Mouse (Mus musculus): ENCODE measurements around the gene Ift43. TPM values are rescaled to one million over a fixed set of nuclear protein-coding genes. Genes with fewer than 3 reads are reported as not detected.
A peak's percentile ranks its signal among the peaks of the same experiment; 100 is the strongest.

Ift43 gene
- polyA plus RNA-seq, 1 experiment from 2014 or later: 47.9 TPM

- no peak for ATAC-seq (replicated peaks)
- no peak overlapping the region for H3K4me2 ChIP-seq
These were observed 56.4 kb downstream of the Ift43 start for GRCm38 (mm10) chr12:86138696-86139095.

DNA sequence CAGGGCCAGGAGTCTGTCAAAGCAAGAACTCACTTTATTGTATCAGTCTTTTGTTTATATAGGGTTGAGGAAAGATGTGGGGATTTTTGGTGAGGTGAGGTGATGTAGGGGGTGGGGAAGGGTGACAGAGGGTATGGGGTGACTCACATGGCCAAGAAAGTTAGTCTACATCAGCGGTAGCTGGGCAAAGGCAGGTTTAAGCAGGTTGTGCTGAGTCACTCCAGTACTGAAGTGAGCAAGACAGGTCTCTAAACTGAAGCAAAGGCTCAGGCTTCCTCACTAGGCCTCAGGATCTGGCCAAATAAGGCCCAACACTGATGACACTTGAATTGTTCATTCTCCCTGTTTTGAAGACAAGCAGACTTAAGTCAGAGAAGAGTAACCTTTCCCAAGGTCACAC lies 60.0 kb downstream of the Ift43 start:
- WGBS: 95% methylated on average over 1 of the region's 1 CpGs
- H3K9me3 ChIP-seq: no peaks in the 10 kb centered on the region
- no peak for ATAC-seq (replicated peaks)

More at GRCm38 (mm10) chr12:86138696-86139095, 56.4 kb downstream of the Ift43 start:
- H3K9ac ChIP-seq: no peak overlapping the region
- WGBS: 91% methylated on average over 9 of the region's 9 CpGs
- H3K27me3 ChIP-seq (replicated peaks): no peaks in the 10 kb centered on the region
- H3K27ac ChIP-seq: no peak overlapping the region
- no peaks in the 10 kb centered on the region for H3K36me3 ChIP-seq (replicated peaks)
- H3K4me1 ChIP-seq: no peaks in the 10 kb centered on the region
- H3K9me3 ChIP-seq: no peaks in the 10 kb centered on the region
- no peak overlapping the region for H3K4me3 ChIP-seq

DNA sequence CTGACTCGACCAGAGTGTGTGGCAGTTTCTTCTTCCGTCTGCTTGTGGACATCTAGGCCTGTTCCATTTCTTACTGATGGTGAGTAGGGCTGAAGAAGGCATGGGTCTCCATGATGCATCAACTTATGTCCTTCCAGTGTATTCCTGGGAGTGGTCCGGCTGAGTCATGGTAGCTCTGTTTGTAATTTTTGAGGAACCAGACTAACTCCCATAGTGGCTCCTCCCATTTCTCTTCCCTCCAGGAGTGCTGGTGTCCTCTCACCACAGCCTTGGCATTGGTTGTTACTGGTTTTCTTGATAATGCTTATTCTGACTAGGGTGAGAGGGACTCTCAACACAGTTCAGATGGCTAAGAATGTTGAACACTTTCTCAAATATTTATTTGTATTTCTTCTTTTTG lies 63.9 kb downstream of the Ift43 start:
- no peak for ATAC-seq (replicated peaks)
- Histone ChIP-seq H3K9ac (no peak overlapping the region), H3K9me3 (no peaks in the 10 kb centered on the region), H3K27me3 (replicated peaks) (no peaks in the 10 kb centered on the region), H3K36me3 (replicated peaks) (0 out of 2 replicates have a peak, but pooled peaks cover 3% of the 10 kb centered on the region), H3K4me3 (no peak overlapping the region), H3K4me2 (no peak overlapping the region), H3K27ac (no peak overlapping the region), H3K4me1 (no peaks in the 10 kb centered on the region)
- 90% methylated on average over 3 of the region's 3 CpGs for WGBS

More for the DNA sequence above, 60.0 kb downstream of the Ift43 start:
- no peak overlapping the region for H3K9ac ChIP-seq
- H3K4me1 ChIP-seq: no peaks in the 10 kb centered on the region
- no peaks in the 10 kb centered on the region for H3K27me3 ChIP-seq (replicated peaks)
- no peaks in the 10 kb centered on the region for H3K36me3 ChIP-seq (replicated peaks)
- H3K4me2 ChIP-seq: no peak overlapping the region
- H3K27ac ChIP-seq: no peak overlapping the region
- no peak overlapping the region for H3K4me3 ChIP-seq

GRCm38 (mm10) chr12:86148271-86148670 lies 65.9 kb downstream of the Ift43 start:
- Histone ChIP-seq H3K27ac (no peak overlapping the region), H3K9me3 (no peaks in the 10 kb centered on the region), H3K27me3 (replicated peaks) (no peaks in the 10 kb centered on the region), H3K9ac (no peak overlapping the region), H3K4me1 (peaks cover 14% of the 10 kb centered on the region), H3K4me3 (no peak overlapping the region), H3K4me2 (no peak overlapping the region), H3K36me3 (replicated peaks) (0 out of 2 replicates have a peak, but pooled peaks cover 3% of the 10 kb centered on the region)
- no peak for ATAC-seq (replicated peaks)
- WGBS: 76% methylated on average over 6 of the region's 6 CpGs

- no peaks in the 10 kb centered on the region for H3K27me3 ChIP-seq (replicated peaks)
- 0 out of 2 replicates have a peak, but pooled peaks cover 3% of the 10 kb centered on the region for H3K36me3 ChIP-seq (replicated peaks)
- peaks cover 23% of the 10 kb centered on the region for H3K4me1 ChIP-seq
- H3K9me3 ChIP-seq: no peaks in the 10 kb centered on the region
- no peak overlapping the region for H3K27ac ChIP-seq
- no peak overlapping the region for H3K4me2 ChIP-seq
- H3K4me3 ChIP-seq: no peak overlapping the region
- WGBS: 92% methylated on average over 6 of the region's 6 CpGs
- ATAC-seq (replicated peaks): no peak
- H3K9ac ChIP-seq: no peak overlapping the region
These were observed 66.7 kb downstream of the Ift43 start for GRCm38 (mm10) chr12:86149087-86149486.

- no peaks in the 10 kb centered on the region for H3K9me3 ChIP-seq
- WGBS: 47% methylated on average over 12 of the region's 12 CpGs
- H3K36me3 ChIP-seq (replicated peaks): 0 out of 2 replicates have a peak, but pooled peaks cover 3% of the 10 kb centered on the region
- H3K27me3 ChIP-seq (replicated peaks): no peaks in the 10 kb centered on the region
- H3K4me2 ChIP-seq: no peak overlapping the region
- H3K4me1 ChIP-seq: peaks cover 27% of the 10 kb centered on the region
- H3K27ac ChIP-seq: no peak overlapping the region
- ATAC-seq (replicated peaks): no peak
- no peak overlapping the region for H3K4me3 ChIP-seq
- no peak overlapping the region for H3K9ac ChIP-seq
These were observed 69.6 kb downstream of the Ift43 start for GRCm38 (mm10) chr12:86151941-86152340.

GRCm38 (mm10) chr12:86153213-86153957 lies 71.0 kb downstream of the Ift43 start:
- H3K4me2 ChIP-seq: no peak overlapping the region
- H3K9ac ChIP-seq: no peak overlapping the region
- peaks cover 27% of the 10 kb centered on the region for H3K4me1 ChIP-seq
- ATAC-seq (replicated peaks): peak; percentile 67
- H3K27me3 ChIP-seq (replicated peaks): no peaks in the 10 kb centered on the region
- 0 out of 2 replicates have a peak, but pooled peaks cover 3% of the 10 kb centered on the region for H3K36me3 ChIP-seq (replicated peaks)
- peak overlapping the region; percentile 11; the same call in 1 of the 2 replicates for H3K27ac ChIP-seq
- H3K4me3 ChIP-seq: no peak overlapping the region
- WGBS: 33% methylated on average over 12 of the region's 12 CpGs
- no peaks in the 10 kb centered on the region for H3K9me3 ChIP-seq

DNA sequence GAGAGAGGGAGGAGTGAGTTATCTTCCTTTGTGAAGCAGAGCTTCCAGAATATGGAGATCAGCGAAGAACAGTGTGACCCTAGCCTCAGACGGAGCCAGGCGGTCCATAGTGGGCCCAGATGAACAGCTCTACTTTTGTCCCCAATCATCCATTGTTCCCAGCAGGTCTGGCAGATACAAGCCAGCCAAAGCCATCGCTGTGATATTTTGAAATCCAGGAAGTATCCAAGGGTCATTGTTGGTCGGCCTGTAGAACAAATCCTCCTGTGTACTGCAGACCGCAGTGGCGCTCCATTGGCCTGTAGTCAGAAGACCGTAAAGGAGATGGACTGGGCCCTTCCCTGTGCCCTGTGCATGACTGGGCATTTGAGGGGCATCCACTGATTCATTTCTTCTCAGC lies 72.8 kb downstream of the Ift43 start:
- Histone ChIP-seq H3K9me3 (no peaks in the 10 kb centered on the region), H3K9ac (no peak overlapping the region), H3K27me3 (replicated peaks) (no peaks in the 10 kb centered on the region), H3K4me2 (no peak overlapping the region), H3K36me3 (replicated peaks) (0 out of 2 replicates have a peak, but pooled peaks cover 2% of the 10 kb centered on the region), H3K27ac (no peak overlapping the region), H3K4me3 (no peak overlapping the region), H3K4me1 (peaks cover 34% of the 10 kb centered on the region)
- ATAC-seq (replicated peaks): no peak
- WGBS: 84% methylated on average over 8 of the region's 8 CpGs

GRCm38 (mm10) chr12:86157166-86157565 lies 74.8 kb downstream of the Ift43 start:
- Histone ChIP-seq H3K4me2 (no peak overlapping the region), H3K9ac (no peak overlapping the region), H3K4me1 (peaks cover 29% of the 10 kb centered on the region), H3K36me3 (replicated peaks) (no peaks in the 10 kb centered on the region), H3K27me3 (replicated peaks) (no peaks in the 10 kb centered on the region), H3K27ac (no peak overlapping the region), H3K9me3 (no peaks in the 10 kb centered on the region), H3K4me3 (no peak overlapping the region)
- WGBS: 84% methylated on average over 8 of the region's 8 CpGs
- no peak for ATAC-seq (replicated peaks)

- Histone ChIP-seq H3K4me3 (no peak overlapping the region), H3K27ac (no peak overlapping the region)
These were observed 75.6 kb downstream of the Ift43 start for GRCm38 (mm10) chr12:86157894-86158444.

DNA sequence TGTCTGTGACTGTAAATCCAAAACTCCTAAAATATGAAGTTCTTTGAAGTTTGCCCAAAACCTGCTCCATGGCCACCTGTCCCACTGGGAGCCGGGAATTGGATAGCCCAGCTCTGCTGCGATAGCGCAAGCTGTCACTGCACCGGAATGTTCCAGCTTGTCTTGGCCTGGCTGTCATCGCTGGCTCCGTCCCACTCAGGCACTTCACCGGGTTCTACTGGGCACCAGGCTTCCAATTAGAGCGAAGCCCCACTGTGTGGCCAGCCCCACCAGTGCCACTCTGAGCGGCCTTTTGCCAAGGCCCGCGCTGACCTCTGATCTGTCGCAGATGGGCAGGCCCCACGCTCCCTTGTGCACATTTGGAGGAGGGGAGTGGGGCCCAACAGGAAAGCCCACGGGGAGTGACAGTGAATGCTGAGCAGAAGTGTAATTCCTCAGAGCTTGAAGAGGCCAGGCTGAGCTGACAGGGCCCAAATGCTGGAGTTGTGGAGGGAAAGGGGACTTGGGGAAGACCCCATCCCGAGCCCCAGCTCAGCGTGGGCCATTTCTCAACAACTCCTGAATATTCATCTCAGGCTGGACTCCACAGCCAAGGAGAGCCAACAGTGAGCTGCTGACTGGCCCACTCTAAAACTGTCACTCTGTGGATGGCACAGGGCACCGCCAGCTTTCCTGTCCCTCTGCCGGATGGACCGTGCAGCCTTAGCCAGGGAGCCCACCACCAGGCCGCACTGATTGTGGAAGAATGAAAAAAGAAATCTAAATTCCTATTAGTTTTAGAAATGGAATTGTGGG lies 76.5 kb downstream of the Ift43 start:
- H3K4me1 ChIP-seq: peaks cover 25% of the 10 kb centered on the region
- no peak overlapping the region for H3K9ac ChIP-seq
- H3K27ac ChIP-seq: no peak overlapping the region
- no peaks in the 10 kb centered on the region for H3K36me3 ChIP-seq (replicated peaks)
- no peaks in the 10 kb centered on the region for H3K9me3 ChIP-seq
- no peaks in the 10 kb centered on the region for H3K27me3 ChIP-seq (replicated peaks)
- H3K4me3 ChIP-seq: no peak overlapping the region
- 76% methylated on average over 20 of the region's 20 CpGs for WGBS
- ATAC-seq (replicated peaks): peak; percentile 17; the same call in 1 of the 2 replicates
- no peak overlapping the region for H3K4me2 ChIP-seq

More at GRCm38 (mm10) chr12:86157894-86158444, 75.6 kb downstream of the Ift43 start:
- Histone ChIP-seq H3K27me3 (replicated peaks) (no peaks in the 10 kb centered on the region), H3K4me1 (peaks cover 26% of the 10 kb centered on the region), H3K9me3 (no peaks in the 10 kb centered on the region), H3K4me2 (no peak overlapping the region), H3K36me3 (replicated peaks) (no peaks in the 10 kb centered on the region), H3K9ac (no peak overlapping the region)
- 33% methylated on average over 8 of the region's 8 CpGs for WGBS
- ATAC-seq (replicated peaks): no peak

- 92% methylated on average over 6 of the region's 6 CpGs for WGBS
- Histone ChIP-seq H3K9me3 (no peaks in the 10 kb centered on the region), H3K36me3 (replicated peaks) (no peaks in the 10 kb centered on the region), H3K4me3 (no peak overlapping the region), H3K27me3 (replicated peaks) (no peaks in the 10 kb centered on the region), H3K27ac (no peak overlapping the region), H3K4me1 (peaks cover 21% of the 10 kb centered on the region), H3K9ac (no peak overlapping the region), H3K4me2 (no peak overlapping the region)
- ATAC-seq (replicated peaks): no peak
These were observed 79.1 kb downstream of the Ift43 start for GRCm38 (mm10) chr12:86161436-86161835.

Data from midbrain, embryonic 15.5 days (tissue).